Mouse (Mus musculus): ENCODE data around the gene Lrmda.

The Lrmda gene

DNA sequence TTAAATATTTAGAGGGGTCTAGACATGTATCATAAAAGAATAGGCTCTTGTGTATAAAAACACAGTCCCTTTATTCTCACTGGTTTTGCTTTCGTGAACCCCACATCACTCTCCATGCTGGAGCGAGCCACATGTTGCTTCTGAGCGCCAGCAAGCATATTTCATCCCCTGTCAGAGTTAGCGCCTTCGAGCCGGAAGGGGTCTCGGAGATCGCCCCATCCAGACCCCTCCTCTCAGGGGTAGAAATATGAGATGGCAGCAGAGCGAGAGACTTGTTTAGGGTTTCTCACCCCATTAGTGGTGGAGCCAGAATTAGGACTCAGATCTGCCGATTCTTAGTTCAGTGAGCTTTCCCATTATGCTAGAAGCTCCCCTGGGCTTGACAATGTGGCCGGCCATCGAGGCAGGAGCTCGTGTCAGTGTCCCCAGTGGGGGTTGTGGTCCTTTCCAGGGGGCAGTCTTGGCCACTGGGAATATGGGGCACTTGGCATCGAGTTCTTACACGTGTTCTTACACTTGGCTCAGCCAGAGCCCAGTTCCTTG lies 269.9 kb downstream of the Lrmda start:
- ATAC-seq (ENCODE audit: insufficient number of reproducible peaks, low FRiP score, low TSS enrichment), result no peak

DNA sequence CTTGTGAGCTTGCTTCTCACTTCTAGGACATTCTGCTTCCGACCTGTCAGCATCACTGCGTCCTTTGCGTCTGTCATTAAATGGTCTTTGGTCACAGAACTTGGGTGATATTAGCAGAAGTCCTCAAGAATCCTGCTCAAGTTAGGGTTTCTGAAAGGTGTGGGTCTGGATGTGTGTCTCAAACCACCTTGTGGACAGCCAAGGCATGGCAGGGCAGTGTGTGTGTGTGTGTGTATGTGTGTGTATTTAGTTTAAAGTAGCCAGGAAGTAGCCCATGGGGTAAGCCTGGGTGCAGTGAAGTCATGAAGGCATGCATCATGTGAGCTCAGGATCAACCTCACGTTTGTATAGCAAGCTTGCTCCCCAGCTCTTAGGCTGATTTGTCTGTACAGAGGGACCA lies 274.9 kb downstream of the Lrmda start:
- no peak for ATAC-seq (ENCODE audit: insufficient number of reproducible peaks, low FRiP score, low TSS enrichment)

DNA sequence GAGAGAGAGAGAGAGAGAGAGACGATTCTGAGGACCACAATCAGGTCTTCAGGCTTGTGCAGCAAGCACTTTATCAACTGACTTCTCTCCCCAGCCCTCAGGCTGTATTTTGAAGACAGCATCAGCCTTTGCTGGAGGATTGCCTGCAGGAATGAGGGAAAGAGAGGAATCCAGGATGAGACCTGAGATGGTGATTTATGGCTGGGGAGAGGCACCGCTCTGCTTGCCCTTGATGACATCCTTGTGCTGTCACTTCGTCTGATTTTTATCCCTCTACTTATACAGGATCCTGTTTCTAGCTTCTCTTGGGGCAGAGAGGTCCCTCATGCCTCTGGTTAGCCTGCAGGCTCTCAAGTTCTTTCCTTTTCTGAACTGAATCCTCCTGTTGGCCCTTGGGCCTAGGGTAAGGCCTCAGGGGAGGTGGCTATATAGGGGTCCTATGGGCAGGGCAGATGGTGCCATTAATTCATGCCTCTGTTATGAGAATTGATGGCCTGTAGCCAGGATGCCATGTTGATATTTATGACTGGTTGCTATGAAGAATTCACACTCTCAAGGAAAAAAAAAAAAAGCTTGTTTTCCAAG lies 277.2 kb downstream of the Lrmda start:
- no peak for ATAC-seq (ENCODE audit: insufficient number of reproducible peaks, low FRiP score, low TSS enrichment)

DNA sequence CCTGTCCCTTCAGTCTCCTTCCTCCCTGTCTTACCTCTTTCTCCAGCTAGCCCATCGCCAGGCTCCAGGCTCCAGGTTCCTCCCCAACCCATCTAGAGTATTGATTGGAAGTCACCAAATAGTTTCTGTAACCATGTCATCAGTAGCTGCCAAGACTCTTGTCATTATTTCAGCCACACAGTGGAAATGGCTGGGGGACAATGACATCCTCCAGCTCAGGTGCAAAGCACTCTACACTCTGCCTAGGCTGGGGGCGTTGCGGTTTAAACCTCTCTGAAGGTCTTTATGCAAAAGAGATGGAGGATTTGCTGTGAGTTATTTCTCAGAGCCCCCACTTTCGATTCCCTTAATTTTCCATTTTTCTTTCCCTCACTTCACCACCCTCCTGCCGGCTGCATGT lies 287.2 kb downstream of the Lrmda start:
- no peak for ATAC-seq (ENCODE audit: insufficient number of reproducible peaks, low FRiP score, low TSS enrichment)

DNA sequence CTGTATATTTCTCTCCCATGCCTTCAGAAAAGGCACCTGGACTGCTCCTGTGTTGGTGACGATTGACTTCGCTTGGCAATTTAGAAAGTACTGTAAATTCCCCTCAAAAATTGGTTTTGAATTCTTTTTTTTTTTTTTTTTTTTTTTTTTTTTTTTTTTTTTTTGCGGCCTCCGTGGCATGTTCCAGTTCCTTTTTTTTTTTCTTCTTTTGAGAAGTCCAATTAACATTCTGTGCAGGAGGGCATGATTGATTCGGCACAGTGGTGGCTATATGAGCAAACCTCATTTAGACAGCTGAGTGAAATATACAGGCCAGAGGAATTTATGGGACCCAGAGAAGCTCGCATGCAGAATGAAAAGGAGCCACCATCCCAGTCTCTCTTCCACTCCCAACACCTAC lies 288.5 kb downstream of the Lrmda start:
- ATAC-seq (ENCODE audit: insufficient number of reproducible peaks, low FRiP score, low TSS enrichment), result no peak

DNA sequence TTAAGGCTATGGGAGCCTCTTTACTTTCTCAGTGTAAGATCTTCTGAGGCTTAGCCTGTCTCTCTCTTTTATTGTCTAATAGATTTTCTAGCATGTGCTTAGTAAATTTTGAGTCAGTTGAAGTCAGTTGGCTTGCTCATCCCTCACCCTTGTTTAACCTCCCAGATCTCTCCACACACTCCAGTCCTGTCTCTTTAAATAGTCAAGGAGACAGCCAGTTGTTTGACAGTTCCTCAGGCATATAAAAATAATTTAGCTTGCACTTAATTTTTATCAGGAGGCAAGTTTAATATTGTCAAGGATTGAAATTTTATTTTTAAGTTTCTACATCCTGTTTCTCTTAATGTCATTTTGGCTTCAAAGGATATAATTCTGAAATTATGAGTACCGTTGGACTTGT lies 303.5 kb downstream of the Lrmda start:
- no peak for ATAC-seq (ENCODE audit: insufficient number of reproducible peaks, low FRiP score, low TSS enrichment)

DNA sequence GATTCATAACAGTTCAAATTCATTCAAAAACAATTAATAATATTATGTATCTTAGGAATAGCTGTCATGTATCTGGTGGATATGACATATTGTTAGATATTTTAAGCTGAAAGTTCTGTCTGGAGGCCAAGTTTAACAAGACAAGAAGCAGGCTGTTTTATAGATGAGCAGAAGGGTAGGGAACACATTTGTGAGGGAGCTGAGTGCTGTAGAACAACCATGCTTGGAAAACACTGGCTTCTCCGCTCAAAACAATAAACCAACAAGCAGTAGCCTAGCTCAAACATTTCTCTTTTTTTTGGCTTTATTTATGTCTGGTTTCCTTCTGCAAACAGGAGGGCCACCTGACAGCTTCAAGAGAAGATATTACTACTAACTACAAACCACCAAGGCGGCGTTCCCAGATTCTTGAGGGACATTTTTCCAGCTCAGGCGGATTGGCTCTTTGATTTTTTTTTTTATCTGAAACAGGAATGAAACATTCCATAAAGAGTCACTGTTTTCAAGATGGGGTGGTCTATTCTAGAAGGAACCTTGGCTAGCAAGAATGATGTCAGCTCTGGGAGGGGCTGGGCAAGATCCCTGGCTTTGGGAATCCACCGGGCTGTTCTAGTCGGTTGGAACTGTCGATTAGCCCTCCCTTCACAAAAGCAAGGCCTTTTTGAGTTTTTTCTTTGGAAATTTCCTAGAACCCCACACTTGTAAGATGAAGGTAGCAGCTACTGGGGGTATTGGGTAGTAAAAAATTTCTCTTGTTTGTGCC lies 304.2 kb downstream of the Lrmda start:
- ATAC-seq (ENCODE audit: insufficient number of reproducible peaks, low FRiP score, low TSS enrichment), result no peak

DNA sequence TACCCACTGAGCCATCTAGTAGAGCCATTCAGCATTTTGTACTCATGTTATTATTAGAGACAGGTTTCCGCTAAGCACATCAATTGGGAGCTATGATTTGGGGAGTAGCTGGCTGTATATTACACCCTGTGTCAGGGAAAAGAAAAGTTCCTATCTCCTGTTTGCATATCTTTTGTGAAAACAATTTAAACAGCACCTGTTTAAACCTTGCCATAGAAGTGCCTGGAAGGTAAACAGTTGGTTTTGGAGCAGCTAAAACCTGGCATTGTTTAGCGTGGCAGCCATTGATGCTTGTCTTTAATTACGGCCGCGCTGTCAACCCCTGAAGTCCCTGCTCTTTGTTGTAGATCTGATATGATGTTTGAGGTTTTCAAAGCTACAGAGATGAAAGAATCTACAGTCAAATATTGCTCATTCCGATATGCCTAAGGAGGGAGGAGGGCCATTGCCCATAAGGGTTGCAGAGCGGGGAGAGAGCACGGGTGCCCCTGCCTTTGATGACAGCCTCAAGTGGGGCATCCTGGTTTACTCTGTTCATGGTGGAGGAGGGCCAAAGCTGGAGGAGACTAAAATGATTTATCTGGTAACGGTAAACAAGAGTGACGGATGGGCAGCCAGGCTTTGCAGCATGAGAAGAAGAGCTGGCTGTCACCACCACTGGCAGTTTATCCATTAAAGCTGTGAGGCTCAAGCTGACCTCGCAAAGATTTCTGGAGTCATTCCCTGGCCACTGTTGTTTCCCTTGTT lies 306.9 kb downstream of the Lrmda start:
- no peak for ATAC-seq (ENCODE audit: insufficient number of reproducible peaks, low FRiP score, low TSS enrichment)

DNA sequence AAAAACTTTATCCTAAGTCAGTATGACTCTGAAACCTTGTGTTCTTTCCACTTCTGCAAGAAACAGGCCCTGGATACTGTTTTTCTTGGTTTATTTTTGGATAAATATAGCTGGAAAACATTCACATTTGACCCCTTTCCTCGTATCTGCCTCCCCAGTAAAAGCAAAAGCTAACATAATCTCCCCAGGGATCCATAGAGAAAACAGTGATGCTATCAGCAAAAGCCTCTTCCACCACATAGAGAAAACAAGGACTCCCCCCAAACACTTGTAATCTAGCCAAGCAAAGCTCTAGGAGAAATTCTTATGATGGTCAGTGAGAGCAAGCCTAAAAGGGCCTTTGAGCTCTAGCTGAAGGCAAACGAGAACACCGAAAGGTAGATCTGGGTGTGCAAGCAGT lies 309.7 kb downstream of the Lrmda start:
- no peak for ATAC-seq (ENCODE audit: insufficient number of reproducible peaks, low FRiP score, low TSS enrichment)

DNA sequence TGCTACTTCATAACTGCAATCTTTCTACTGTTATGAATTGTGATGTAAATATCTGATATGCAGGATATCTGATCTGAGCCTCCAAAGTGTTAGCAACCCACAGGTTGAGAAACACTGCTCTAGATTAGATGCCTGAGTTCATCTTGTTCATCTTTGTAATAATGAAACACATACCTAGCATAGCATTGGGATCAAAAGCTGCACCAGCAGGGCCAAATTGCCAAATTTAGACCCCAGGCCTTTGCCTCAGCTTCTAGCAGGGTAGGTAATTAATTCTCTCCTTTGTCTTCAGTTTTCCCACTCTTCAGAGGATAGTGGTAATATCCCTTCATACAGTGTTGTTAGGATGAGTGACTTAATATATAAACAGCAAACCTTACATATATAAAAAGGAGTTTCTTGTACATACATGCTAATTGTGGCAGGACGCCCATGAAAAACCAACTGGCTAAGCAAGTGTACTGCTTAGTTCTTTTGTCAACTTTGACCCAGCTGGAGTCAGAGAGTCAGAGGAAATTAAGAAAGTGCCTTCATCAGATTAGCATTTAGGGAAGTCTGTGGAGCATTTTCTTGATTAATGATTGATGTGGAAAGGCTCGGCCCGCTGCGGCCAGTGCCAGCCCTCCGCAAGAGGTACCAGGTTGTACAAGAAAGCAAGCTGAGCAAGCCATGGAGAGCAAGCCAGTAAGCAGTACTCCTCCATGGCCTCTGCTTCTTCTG lies 315.7 kb downstream of the Lrmda start:
- ATAC-seq (ENCODE audit: insufficient number of reproducible peaks, low FRiP score, low TSS enrichment), result no peak

DNA sequence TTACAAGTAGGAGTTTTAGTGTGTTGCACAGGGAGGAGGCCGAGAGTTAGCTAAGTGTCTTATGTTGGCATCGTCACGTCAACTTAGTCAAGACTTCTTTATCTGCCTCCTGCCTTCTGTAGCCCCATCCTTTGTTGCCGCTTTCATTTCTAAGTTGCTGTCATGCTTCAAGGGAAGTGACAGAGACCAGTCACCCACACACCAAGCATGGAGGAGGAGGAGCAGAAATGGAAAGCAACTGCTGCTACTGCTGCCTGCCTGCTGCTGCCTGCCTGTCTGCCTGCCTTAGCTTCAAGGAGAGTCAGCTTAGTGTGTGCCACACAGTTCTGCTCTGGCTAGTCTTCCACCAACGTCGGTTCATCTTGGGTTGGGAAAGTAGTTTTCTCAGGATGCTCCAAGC lies 319.7 kb downstream of the Lrmda start:
- ATAC-seq (ENCODE audit: insufficient number of reproducible peaks, low FRiP score, low TSS enrichment), result no peak

DNA sequence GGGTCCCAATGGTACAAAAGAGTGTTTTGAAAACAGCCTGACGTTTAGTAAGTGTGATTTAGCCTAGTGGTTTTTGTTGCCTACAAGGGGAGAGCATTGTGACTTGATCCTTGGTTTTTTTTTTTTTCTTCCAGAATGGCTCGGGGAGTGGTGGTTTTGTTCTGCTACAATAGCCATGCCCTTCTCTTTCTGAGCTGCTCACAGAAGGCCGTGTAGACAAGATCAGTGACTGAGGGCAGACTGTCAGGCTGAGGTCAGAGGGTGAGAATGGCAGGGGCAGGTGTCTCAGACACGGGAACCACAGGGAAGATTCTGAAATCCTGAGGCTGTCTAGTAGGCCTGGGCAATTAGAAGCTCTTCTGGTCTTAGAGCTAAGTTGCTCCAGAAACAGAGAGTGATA lies 323.8 kb downstream of the Lrmda start:
- no peak for ATAC-seq (ENCODE audit: insufficient number of reproducible peaks, low FRiP score, low TSS enrichment)

DNA sequence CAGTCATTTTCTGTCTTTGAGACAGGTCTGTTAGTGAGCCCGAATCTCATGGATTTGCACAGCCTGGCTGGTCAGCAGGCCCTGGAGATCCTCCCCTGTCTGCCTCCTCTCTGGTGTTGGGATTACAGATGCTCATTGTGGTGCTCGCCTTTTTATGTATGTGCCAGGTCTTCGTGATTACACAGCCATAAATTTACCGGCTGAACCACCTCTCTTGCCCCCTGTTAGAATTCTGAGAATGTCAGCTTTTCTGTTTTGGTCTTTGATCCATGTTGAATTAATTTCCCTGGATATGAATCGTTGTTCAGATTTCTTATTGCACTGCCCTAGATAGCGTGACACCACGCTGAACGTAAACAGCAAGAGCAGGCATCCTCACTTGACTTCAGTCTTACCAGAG lies 325.7 kb downstream of the Lrmda start:
- ATAC-seq (ENCODE audit: insufficient number of reproducible peaks, low FRiP score, low TSS enrichment), result no peak

DNA sequence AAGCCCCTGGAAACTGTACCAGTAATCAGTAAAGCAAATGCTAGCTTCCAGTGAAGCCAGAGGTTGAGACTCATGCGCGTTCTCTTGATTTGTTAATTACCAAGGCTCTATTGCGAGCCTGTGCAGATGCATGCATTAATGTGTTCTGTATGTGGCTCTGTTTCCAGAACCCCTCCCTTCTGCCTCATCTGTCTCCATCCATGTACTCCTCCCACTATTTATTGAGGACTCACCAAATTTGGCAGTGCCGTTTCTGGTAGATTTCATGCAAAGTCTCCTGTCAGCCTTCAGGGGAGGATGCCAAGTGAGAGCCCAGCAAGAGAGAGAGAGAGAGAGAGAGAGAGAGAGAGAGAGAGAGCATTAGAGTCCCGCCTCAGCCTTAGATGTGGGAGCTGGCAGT lies 334.1 kb downstream of the Lrmda start:
- no peak for ATAC-seq (ENCODE audit: insufficient number of reproducible peaks, low FRiP score, low TSS enrichment)

DNA sequence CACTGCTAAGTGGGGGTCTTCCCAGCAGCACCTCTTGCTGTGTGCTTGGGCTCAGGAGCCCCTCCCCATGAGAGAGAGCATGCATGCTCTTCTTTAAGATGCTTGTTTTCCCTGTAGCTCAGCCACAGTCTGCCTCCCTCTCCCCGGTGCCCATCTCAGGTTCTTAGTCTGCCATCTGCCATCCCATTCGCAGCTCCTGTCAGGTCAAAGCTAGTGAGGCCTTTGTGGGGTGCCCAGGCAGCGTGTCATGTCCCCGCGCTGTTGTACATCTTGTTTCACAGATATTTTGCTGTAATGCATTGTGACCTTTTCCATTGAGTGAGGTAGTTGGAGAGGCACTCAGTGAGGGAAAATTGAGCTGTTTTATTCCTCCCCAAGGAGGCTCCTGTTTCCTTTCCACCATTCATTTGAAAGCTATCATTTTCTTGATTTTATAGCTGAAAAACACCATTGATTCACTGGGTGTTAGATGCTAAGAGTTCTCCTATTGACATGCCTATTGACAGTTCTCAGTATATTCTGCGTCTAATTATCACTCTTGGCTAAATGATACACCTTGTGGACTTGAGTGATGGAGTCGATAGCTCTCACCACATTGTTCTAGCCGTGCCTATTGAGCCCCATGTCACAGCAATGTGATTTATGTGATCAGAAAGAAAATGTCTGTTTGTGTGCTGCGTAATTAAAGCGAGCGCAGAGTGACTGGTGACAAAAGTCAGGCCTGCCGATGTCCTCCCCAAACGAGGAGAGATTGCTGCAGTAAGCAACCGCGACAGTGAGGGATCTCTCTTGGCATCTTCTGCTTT lies 335.5 kb downstream of the Lrmda start:
- no peak for ATAC-seq (ENCODE audit: insufficient number of reproducible peaks, low FRiP score, low TSS enrichment)

DNA sequence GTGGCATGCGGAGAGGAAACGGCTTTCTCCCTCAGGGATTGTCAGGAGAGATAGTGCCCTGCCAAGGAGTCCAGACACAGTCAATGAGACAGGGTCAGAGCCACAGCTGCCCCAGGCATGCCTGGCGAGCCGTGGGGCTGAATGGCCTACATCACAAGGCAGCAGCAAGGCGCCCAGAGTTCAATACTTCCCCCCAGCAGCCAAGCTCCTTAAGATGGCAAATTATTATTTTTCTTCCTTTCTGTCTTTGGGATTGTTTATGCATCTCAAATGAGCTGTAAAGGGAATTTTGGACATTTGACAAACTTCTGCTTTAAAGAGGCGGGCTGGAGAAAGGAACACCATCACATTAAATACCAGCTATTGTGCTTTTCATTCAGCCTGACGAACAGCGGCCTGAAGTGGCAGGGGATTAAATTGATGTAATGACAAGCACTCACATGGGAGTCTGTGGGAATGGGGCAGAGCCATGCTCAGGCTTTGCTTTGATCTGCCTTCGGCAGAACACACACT lies 338.5 kb downstream of the Lrmda start:
- no peak for ATAC-seq (ENCODE audit: insufficient number of reproducible peaks, low FRiP score, low TSS enrichment)

DNA sequence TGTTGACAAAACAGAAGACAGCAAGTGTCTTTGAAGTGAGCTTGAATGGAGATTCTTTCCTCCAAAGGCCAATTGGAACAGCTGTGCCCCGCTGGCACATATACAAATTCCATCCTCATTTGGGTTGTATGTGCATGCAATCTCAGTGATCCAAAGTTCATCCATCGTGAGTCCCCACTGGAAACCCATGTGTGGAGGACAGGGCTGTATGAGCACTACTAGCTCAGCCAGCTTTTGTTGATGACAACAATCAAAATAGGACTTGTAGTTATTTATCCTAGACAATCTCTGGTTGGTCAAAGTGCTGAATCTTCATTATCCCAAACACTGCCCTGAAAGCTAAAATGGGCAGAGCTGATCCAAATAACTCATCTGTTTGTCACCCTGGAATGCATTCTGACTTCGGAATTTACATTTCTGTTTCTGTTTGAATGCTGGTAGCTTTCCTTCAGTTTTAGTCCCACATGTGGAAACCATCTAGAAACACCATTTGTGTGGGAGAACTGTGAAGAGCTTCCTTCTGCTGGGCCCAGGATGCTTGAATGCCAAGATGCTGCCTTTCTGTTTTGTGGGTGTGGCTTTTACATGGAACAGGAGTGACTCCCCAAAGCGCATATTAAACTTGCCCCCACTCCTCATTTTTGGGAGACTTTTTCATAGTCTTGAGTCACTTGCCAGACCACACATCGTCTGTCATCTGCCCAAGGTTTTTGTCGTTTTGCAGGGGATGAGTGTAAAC lies 344.7 kb downstream of the Lrmda start:
- no peak for ATAC-seq (ENCODE audit: insufficient number of reproducible peaks, low FRiP score, low TSS enrichment)

DNA sequence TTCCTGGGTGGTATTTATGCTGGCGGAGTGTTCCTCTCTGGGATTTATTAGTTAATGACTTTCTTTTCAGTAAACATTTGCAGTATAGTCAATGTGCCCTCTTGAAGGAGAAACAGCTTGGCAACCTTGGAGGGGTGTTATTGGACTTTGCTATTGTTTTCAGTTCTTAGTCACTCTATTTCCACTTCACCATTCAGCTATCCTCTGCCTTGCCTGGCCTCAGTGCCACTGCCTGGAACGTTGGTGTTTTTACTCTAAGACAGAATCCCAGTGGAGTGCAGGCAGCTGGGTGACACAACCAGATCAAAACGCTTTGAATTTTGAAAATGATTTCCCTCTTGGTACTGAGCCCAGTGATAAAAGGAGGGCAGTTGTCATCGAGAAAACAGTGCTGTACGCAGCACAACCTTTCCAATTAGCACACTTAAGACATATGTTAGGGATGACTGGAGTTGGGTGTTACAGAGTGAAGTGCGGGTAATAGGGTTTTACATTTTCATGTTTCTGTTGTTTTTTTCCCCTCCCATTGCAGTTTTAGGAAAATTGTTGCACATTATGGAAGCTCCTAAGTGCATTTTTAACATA lies 345.4 kb downstream of the Lrmda start:
- no peak for ATAC-seq (ENCODE audit: insufficient number of reproducible peaks, low FRiP score, low TSS enrichment)

DNA sequence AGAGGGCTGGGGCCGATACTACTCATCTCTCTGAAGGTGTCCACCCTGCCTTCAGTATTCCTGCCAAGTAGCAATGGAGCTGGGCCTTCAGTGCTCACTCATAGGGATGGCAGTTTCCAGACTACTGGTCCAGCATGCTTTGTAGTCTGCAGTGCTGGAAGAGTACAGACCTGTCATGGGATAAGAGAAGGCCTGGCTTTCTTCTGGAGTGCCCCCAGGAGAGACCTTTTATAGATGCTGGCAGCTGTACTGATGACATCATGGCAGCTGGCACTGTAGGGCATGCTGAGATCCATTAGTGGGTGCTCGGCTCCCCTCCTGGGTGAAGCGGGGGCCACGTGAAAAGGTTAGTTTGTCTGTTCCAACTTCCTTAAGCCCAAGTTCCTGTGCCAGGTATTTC lies 348.1 kb downstream of the Lrmda start:
- ATAC-seq (ENCODE audit: insufficient number of reproducible peaks, low FRiP score, low TSS enrichment), result no peak

Measured in cerebellum, adult (tissue).